Comparison of ENCODE assay signal across 8 mouse cellular contexts in the genomic region with DNA sequence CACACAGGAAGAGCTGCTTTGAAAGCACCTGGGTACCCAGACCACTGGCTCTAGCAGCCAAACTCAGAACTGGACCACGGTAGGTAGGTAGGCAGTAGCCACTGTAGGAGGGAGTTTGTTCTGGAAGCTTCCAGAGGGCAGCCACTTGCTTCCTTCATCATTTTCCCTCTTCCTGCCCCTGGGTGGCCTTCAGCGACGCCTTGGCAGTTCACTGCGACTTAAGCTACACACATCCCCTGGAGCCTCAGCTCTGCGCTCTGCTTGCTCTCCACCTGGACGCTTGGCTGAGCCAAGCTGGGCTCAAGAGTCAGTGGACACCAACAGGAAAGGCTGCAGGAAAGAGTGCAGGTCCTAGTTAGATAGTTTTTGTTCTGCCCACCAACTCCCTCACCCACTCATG. TPM values are rescaled to one million over a fixed set of nuclear protein-coding genes. Genes with fewer than 3 reads are reported as not detected.
DNase-seq lines count a peak whose midpoint lies in the region; ATAC-seq lines count a peak whose summit lies in the region.

No protein-coding gene starts in this region.

- no peaks in the 10 kb centered on the region for H3K9me3 ChIP-seq in kidney, embryonic 14.5 days (ENCODE audit: control insufficient read depth, low read length)
- H3K9me3 ChIP-seq in embryonic facial prominence, embryonic 12.5 days = no peaks in the 10 kb centered on the region
- no peaks in the 10 kb centered on the region for H3K9me3 ChIP-seq in hindbrain, embryonic 11.5 days (ENCODE audit: control insufficient read depth, low read length)
- H3K9me3 ChIP-seq in midbrain, embryonic 15.5 days = no peaks in the 10 kb centered on the region

- ATAC-seq in kidney, embryonic 14.5 days (ENCODE audit: low FRiP score, low TSS enrichment) = no peak
- no peak for ATAC-seq in embryonic facial prominence, embryonic 12.5 days (ENCODE audit: insufficient number of reproducible peaks, insufficient read depth, low FRiP score, low TSS enrichment)
- ATAC-seq in hindbrain, embryonic 11.5 days (ENCODE audit: low FRiP score) = no peak
- no peak for ATAC-seq in midbrain, embryonic 15.5 days (replicated peaks)

- peak overlapping the region; percentile 66; the same call in 1 of the 2 replicates for H3K4me3 ChIP-seq in kidney, embryonic 14.5 days (ENCODE audit: low read length)
- 0 out of 2 replicates have a peak overlapping the region, but pooled peaks have one; percentile 50 for H3K4me3 ChIP-seq in embryonic facial prominence, embryonic 12.5 days
- H3K4me3 ChIP-seq in hindbrain, embryonic 11.5 days (ENCODE audit: low read depth, low read length) = no peak overlapping the region
- H3K4me3 ChIP-seq in midbrain, embryonic 15.5 days = peak overlapping the region; percentile 67

- H3K27me3 ChIP-seq in kidney, embryonic 14.5 days (ENCODE audit: control insufficient read depth, insufficient read depth, low read length) = no peaks in the 10 kb centered on the region
- no peaks in the 10 kb centered on the region for H3K27me3 ChIP-seq in embryonic facial prominence, embryonic 12.5 days
- no peaks in the 10 kb centered on the region for H3K27me3 ChIP-seq in hindbrain, embryonic 11.5 days (ENCODE audit: control insufficient read depth, insufficient read depth, low read length)
- no peaks in the 10 kb centered on the region for H3K27me3 ChIP-seq in midbrain, embryonic 15.5 days (replicated peaks)

- H3K9ac ChIP-seq in kidney, embryonic 14.5 days (ENCODE audit: low read depth, low read length) = peak overlapping the region; percentile 79; the same call in 1 of the 2 replicates
- H3K9ac ChIP-seq in embryonic facial prominence, embryonic 12.5 days = no peak overlapping the region; the same call in 1 of the 2 replicates
- H3K9ac ChIP-seq in hindbrain, embryonic 11.5 days (ENCODE audit: low read depth, low read length) = peak overlapping the region; percentile 79
- peak overlapping the region; percentile 78 for H3K9ac ChIP-seq in midbrain, embryonic 15.5 days

- no peak for DNase-seq in kidney, adult 9 months
- DNase-seq in hindbrain, embryonic 11.5 days (ENCODE audit: low spot score) = no peak
- no peak for DNase-seq in frontal cortex, postnatal 10 days (ENCODE audit: low spot score in 2 of 2)
- no peak for DNase-seq in layer of hippocampus, adult 18-20 months (ENCODE audit: low spot score in 2 of 2)
- no peak for DNase-seq in left cerebral cortex, postnatal 10 days (ENCODE audit: extremely low spot score in 1 of 2, low spot score in 2 of 2)

- H3K4me2 ChIP-seq in kidney, embryonic 14.5 days (replicated peaks; ENCODE audit: low read depth, low read length) = peak overlapping the region; percentile 100; the same call in 1 of the 2 replicates
- H3K4me2 ChIP-seq in embryonic facial prominence, embryonic 12.5 days (replicated peaks) = peak overlapping the region; percentile 93
- H3K4me2 ChIP-seq in hindbrain, embryonic 11.5 days (replicated peaks; ENCODE audit: low read depth, low read length) = peak overlapping the region; percentile 100
- H3K4me2 ChIP-seq in midbrain, embryonic 15.5 days = peak overlapping the region; percentile 70

- intact Hi-C loops in left cerebral cortex, postnatal 10 days (cut with DNase I) = loop anchor here (5.0 kb wide), 1 partner anchor 71 kb away; a partner anchor contains a TSS

- H3K36me3 ChIP-seq in kidney, embryonic 14.5 days (ENCODE audit: control insufficient read depth, insufficient read depth, low read length) = no peaks in the 10 kb centered on the region
- no peaks in the 10 kb centered on the region for H3K36me3 ChIP-seq in embryonic facial prominence, embryonic 12.5 days
- no peaks in the 10 kb centered on the region for H3K36me3 ChIP-seq in hindbrain, embryonic 11.5 days (ENCODE audit: control insufficient read depth, insufficient read depth, low read length)
- H3K36me3 ChIP-seq in midbrain, embryonic 15.5 days (replicated peaks) = no peaks in the 10 kb centered on the region

- H3K27ac ChIP-seq in kidney, embryonic 14.5 days (ENCODE audit: low read depth, low read length) = 0 out of 2 replicates have a peak overlapping the region, but pooled peaks have one; percentile 90
- peak overlapping the region; percentile 93 for H3K27ac ChIP-seq in embryonic facial prominence, embryonic 12.5 days
- peak overlapping the region; percentile 97 for H3K27ac ChIP-seq in hindbrain, embryonic 11.5 days (ENCODE audit: low read depth, low read length)
- H3K27ac ChIP-seq in midbrain, embryonic 15.5 days = peak overlapping the region; percentile 95

- peaks cover 56% of the 10 kb centered on the region for H3K4me1 ChIP-seq in kidney, embryonic 14.5 days (ENCODE audit: control insufficient read depth, insufficient read depth, low read length)
- peaks cover 75% of the 10 kb centered on the region for H3K4me1 ChIP-seq in embryonic facial prominence, embryonic 12.5 days
- H3K4me1 ChIP-seq in hindbrain, embryonic 11.5 days (replicated peaks; ENCODE audit: control insufficient read depth, insufficient read depth, low read length) = peaks cover 33% of the 10 kb centered on the region
- peaks cover 71% of the 10 kb centered on the region for H3K4me1 ChIP-seq in midbrain, embryonic 15.5 days

- 29% methylated on average over 6 of the region's 6 CpGs for WGBS in kidney, embryonic 14.5 days
- 43% methylated on average over 6 of the region's 6 CpGs for WGBS in embryonic facial prominence, embryonic 12.5 days
- 66% methylated on average over 6 of the region's 6 CpGs for WGBS in hindbrain, embryonic 11.5 days
- 45% methylated on average over 6 of the region's 6 CpGs for WGBS in midbrain, embryonic 15.5 days

RNA-seq across cellular contexts. Expression of a gene that starts 44.4 kb away (rescaled TPM):
- 58.8 and 60.1 TPM in 2 replicates for polyA plus RNA-seq in kidney, embryonic 14.5 days (2014; fragmentation: Nextera tagmentation; extraction: Ambion mirVana)
- 54.8 and 56.6 TPM in 2 replicates for polyA plus RNA-seq in embryonic facial prominence, embryonic 12.5 days (2016; fragmentation: Nextera tagmentation; extraction: Ambion mirVana)
- polyA plus RNA-seq in hindbrain, embryonic 11.5 days (2014; fragmentation: Nextera tagmentation; extraction: Ambion mirVana) = 40.4 and 44.7 TPM in 2 replicates
- polyA plus RNA-seq in midbrain, embryonic 15.5 days (2015; fragmentation: Nextera tagmentation; extraction: Ambion mirVana) = 37.0 and 38.3 TPM in 2 replicates
- total RNA-seq in layer of hippocampus, adult 18-20 months (2021) = 10 to 100 TPM; 73.9 to 80.4 TPM
- total RNA-seq in left cerebral cortex, postnatal 10 days (2021) = 10 to 100 TPM; 41.5 to 43.0 TPM
